Mouse (Mus musculus) frontal cortex, adult (tissue): ENCODE results near the gene Hypk.

Source experiments
- ATAC-seq: cut with Nextera tagmentation; 2 replicates; pipeline ENCODE4 v1.9.2; 2017; ENCODE audit warnings: mild to moderate bottlenecking, moderate library complexity, mixed read lengths; ENCODE audit not compliant: low TSS enrichment

Hypk gene

DNA sequence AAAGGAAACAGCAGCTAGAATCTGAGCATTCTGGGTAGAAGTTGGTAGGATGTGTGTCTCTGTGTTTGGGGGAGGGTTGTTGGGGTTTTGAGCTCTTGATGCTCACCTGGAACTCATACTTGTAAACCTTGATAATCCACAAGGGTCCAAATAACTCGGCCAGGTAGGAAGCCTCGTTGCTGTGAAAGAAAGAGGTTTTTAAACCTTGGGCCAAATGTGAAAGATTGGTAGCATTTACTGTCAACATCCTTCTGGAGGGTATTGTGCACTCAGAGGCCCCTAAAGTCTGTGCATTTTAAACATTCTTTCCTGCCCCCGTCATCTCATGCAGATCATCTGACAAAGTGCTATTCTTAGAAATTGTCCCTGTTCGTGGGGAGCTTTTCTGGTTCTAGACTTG is at the start of gene Hypk:
Gene Hypk (plus strand): TSS at position 301 of the 400 bp plus-strand sequence.
- no peak for ATAC-seq

DNA sequence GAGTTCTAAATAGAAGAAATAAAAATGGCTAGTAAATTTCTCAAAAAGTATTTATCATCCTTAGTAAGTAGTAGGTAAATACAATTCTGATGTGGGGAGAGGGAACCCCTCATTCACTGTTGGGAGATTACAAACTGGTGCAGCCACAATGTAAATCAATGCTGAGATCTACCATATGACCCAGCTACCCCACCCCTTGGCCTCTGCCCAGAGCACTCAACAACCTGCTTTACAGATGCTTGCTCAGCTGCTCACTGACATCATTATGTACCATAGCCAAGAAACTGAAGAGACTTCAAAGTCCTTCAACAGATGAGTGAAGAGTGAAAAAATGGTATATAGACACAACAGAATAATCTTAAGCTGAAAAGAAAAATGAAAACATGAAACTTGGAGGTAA is 49.8 kb upstream of the Hypk start:
- no peak for ATAC-seq

DNA sequence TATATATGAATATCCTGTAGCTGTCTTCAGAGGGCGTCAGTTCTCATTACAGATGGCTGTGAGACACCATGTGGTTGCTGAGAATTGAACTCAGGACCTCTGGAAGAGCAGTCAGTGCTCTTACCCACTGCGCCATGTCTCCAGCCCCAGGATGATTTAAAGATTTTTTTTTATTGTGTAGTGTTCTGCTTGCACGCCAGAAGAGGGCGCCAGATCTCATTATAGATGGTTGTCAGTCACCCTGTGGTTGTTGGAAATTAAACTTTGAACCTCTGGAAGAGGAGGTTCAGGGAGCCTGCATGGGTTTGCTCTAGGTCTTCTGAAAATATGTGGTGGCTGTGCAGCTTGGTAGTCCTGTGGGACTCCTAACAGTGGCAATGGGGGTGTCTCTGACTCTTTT is 44.9 kb upstream of the Hypk start:
- ATAC-seq, result no peak

DNA sequence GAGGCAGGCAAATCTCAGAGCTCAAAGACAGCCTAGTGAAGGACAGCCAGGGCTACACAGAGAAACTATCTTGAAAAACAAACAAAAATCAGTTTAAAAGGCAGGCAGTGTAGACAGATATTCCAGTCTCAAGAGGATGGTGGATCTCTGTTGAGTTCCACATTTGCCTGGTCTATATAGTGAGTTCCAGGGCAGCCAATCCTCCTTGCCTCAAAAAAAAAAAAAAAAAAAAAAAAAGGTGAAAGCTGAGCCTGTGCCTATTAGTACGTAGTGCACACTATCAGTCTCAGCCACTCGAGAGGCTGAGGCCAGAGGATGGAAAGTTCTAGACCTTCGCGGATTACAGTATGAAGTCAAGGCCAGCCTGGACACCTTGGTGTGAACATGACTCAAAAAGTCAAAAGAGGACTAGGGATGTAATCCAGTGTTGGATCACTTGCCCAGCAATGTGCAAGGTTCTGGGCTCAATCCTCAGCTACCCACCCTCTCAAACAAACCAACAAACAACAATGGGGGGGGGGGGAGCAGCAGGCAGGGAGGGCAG is 40.2 kb upstream of the Hypk start:
- ATAC-seq, result no peak

DNA sequence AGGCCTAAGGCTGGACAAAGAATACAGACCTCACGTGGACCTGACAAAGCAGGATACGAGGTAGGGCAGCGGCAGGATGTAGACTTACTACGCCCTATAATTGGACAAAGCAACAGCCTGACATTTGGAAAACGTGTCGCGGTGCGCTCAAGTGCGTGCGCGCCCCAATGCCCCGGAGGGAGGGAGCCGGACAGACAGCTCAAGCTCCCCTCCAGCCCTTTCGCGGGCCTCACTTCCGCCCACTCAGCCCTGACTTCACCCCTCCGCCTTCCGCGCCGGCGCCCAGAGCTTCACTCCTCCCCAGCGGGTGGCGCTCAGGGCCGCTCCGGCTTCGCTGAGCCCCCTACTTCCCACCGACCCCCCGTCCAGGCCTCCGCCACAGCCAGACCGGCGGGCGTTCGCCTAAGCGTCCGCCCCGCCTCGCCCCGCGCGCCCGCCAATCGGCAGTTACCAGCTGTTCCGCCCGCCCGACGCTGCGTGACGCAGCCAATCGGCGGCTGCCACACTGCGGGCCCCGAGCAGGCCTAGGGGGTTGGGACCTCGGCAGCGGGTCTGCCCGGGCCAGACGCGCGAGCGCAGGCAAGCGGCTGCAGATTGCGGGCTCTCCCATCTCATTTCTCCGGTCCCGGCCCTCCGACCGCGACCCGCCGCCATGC is 39.6 kb upstream of the Hypk start, which contains the start of the genes Pdia3 and Catsper2:
Gene Pdia3 (plus strand): TSS at position 389 of the 656 bp plus-strand sequence.
Gene Catsper2 (minus strand): TSS at position 406 of the 656 bp plus-strand sequence.
- peak; percentile 94 for ATAC-seq

DNA sequence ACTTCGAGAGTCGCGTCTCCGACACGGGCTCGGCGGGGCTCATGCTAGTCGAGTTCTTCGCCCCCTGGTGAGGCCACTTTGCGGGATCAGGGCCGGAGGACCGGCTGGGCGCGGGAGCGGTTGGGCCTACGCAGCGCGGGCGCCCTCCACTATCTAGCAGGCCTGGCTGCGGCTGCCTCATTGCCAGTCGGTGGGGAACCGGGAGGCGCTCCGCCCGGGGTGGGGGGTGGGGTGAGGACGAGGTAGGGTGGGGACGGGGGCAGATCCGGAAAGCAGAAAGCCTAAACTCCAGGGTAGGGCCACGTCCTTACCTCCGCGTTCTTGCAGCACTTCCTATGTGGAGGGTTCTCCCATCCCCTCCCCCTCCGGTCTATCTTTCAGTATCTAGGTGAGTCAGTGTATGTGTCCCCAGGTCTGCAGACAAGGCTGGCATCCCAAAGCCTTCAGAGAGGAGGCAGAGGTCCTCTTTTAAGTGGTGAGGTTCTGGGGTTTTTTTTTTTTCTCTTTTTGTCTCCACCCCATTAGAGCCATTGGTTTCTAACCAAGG is 38.9 kb upstream of the Hypk start:
- ATAC-seq, result peak; percentile 36

DNA sequence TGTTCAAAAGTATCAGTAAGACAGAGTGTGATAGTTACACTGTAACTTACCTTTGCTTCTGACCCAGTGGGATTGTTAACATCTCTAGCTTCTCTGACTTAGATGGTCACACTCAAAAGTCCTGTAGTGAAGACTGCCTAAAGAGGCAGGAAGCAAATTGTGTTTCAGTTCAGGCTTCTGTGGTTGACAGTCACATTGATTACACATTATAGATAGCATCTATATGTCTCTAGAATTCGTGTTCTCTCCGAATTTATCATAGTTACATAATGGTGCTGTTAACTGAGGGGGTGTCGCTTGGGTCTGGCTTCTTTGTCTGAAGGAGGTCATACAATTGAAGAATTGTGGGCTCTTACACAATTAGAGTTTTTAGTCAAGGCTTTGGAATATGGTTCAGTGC is 38.0 kb upstream of the Hypk start:
- ATAC-seq, result no peak

DNA sequence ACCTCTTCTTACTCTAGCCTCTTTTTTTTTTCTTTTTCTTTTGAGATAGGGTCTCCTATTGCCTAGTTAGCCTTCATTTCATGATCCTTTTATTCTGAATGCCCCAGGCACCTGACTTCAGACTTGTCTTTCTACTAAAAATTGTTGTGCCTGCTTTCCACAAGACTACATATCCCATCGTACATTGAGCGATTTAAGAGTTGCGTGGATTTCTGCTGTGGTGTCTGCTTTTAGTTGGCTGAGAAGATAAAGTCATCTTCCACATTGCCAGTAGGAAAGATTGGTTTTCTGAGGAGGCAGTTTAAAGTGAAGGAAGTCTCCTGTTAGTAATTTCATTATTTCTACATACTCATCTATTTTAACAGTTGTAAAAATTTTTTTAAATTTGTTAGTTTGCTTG is 37.5 kb upstream of the Hypk start:
- no peak for ATAC-seq

DNA sequence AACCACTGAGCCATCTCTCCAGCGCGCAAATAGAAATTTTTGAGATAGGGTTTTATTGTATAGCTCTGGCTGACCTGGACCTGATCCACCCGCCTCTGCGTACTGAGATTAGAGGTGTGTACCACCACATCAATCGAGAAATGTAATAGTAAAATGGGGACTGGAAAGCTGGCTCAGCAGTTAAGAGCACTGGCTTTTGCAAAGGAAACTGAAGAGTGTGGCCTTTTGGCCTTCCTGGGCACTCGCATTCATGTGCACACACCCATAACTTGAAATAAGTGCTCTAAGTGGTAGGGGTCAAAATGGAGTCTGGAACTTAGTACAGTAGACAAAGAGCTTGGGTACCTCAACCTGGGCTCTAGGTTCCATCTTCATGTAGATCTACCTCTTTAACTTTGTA is 36.7 kb upstream of the Hypk start:
- ATAC-seq, result no peak

DNA sequence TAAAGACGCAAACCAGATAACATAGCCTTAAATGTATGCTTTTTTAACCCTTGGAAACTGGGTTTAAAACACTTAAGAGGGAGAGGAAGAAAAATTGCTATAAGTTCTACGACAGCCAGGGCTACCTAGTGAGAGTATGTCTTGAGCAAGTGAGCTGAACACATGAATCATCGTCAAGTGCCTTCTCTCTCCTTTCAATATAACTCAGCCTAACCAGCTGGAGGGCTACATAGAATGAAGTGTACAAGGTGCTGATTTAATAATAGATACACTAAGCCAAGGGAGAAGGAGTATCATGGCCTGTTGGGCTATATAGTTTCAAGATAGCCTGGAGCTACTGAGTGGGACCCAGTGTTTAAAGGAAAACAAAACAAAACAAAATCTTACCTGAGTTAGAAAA is 34.6 kb upstream of the Hypk start:
- no peak for ATAC-seq

DNA sequence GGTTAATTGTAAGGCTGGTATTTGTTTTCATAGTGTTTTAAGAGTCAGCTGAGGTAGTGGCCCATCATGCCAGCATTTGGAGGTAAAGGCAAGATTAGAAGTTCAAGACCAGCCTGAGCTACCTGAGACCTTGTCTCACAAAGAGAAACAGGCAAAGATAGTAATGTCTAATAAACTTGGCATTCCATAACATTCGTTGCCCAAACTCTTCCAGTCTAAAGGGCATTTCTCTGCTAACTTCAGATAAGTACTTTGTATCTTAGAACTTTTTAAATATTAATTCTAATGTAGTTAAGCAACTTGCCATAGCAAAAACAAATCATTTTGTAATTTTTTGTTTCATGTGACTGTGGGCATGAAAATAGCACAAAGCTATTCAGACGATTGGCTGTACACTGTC is 29.9 kb upstream of the Hypk start:
- ATAC-seq, result no peak

DNA sequence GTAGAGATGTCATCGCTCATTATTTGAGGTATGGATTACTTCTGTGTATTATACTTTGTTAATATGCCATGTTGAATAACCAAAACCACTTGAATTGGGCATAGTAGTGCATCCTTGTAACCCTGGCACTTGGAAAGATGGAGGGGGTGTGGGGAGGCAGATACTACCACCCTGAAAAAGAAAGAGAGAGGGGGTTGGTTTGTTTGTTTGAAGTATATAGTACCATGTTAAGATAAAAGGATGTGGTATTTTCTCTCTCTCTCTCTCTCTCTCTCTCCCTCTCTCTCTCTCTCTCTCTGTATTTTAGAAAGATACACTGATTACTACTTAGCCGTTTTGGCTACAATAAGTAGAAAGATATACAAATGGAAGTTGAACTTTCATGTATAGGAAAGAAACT is 27.2 kb upstream of the Hypk start:
- no peak for ATAC-seq

DNA sequence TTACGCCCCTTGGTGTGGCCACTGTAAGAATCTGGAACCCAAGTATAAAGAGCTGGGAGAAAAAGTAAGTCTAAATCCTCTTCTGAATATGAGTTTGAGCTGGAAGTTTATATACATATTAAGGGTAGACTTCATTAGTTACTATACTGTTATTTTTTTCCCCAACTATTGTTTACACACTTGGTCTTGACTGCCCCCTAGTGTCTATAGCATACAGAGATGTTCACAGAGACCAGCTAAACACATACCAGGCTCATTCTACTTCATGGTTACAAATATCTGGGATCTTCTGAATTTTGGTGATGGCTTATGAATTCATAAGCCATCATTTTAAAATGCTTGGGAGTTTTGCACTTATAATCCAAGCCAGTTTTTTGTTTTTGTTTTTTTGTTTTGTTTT is 18.2 kb upstream of the Hypk start:
- no peak for ATAC-seq

DNA sequence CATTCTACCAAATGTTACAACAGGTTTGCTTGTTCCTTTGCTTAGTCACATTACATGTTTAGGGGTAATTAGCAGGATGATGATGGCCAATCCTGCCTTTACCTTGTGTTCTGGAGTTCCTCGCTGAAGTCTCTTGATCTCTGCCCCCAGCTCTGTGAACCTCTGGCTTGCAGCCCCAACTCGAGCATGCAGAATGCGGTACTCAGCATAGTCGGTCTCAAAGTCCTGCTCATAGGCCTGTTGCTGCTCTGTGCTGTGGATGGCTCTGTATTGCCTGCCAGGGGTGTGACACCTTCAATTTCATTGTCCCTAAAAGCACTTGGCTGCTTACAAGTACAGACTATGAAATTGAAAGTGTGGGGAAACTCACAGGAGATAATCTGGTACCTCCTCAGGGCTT is 13.3 kb upstream of the Hypk start:
- no peak for ATAC-seq

DNA sequence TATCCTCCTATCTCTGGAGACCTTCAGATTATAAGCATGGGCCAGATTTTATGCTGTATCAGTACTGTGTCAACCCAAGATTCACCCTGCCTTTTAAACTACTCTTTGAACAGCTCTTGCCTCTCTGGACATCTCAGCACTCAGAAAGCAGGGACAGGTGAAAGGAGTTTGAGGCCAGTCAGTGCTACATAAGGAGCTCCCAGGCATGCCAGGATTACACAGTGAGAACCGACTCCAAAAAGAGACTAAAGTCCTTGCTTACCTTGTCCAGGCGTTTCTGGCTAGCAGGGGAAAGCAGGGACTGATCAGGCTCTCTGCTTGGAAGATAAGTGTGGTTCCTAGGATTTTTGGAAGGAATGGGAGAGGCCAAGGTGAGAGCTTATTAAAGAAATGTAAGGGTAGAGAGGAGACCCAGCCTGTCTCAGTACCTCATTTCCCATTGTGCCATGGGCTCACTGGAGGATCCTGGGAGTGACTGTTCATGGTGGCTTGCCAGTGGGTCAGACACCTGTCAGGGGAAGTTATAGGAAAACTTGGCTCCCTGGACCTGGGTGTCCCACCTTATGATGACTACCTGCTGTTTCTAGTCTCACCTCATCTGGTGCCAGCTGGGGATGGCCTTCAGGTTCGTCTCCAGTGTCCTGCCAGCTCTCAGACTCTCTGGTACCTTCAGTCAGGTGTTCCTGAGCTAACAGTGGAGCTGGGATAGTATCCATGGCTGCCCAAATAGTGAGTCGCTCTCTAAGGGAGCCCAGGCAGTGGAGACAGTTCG is 12.1 kb upstream of the Hypk start:
- no peak for ATAC-seq

DNA sequence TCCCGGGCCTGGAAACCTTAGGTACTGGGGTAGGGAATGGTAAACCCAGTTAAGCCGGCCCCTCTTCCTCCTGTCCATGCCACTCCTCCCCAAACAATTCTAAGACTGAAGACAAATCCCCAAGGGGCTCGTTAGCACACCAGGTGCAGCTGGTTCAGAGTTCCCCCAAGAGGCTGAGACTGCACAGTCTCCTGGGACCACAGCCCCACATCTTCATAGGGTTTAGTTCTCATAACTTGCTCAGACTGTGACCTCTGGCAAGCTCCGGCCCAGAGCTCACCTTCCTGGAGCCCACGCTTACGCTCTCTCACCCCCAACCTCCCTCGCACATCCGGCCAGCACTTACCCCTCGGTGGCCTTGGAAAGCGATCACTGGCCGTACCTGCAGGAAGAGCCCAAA is 11.3 kb upstream of the Hypk start:
- ATAC-seq, result no peak

DNA sequence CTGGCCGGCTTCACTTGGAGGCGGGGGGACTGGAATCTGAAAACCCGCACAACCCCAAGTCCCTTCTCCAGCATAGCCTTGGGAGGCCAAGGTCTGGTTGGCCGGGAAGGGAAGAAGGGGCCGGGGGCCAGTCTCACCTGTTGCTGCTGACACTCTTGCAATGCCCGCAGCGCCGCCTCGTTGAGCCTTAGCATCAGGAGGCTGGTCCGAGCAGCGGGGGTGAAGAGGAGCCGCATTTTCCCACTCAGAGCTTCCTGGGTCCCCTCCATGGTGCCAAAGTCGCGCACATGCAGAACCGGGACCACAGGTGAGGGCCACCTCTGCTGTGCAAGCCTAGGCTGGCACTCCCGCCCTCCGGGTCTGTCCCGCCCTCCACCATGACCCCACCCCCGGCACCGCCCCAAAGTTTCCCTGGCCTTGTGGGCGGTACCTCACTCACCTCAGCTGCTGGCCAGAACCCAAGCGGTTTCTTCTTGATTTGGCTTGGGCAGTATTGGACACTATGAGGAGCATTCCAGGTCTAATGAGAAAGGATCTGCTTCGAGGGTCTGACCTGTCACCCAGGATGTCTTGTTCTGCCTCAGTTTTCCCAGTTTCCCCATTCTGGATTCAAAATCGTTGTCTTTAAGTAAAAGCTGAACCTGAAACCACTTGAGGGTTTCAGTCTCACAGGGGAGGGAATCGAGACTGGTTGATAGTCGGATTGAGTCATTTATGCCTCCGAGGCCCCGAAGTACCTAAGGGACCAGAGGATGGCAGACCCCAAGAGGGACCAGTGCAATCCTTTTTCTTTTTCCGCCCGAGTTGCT is 10.6 kb upstream of the Hypk start:
- 0 out of 2 replicates have a peak, but pooled peaks have one; percentile 13 for ATAC-seq

DNA sequence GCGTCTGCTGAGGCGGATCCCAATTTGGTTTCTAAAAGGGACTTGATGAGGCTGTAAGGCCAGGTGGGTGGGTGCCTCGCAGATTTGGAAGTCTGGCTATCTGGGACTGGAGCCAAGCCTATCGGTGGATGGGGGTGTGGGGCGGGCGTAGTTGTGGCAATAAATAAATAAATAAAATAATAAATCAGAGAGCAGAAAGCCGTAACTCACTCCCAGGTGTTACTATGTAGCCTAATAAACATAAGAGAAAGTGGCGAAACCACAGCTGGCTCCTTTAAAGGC is 10.1 kb upstream of the Hypk start:
- ATAC-seq, result no peak

DNA sequence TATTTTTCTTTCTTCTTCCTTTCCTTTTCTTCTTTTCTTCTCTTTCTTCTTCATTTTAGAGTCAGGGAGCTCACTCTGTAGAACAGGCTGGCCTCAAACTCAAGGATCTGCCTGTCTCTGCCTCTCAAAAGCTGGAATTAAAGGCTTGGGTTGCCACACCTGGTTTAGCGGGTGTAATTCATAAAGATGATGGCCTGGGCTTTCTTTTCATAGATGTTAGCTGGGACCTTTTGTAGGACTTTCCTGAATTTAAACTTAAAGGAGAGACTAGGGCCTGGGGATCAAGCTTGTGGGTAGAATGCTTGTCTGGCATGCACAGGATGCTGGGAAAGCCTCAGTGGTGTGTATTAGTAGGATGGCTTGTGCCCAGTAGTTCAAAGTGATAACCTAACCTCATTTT is 8.9 kb upstream of the Hypk start, which contains the start of gene Ell3:
Gene Ell3 (minus strand): TSS at position 101 of the 400 bp plus-strand sequence.
- no peak for ATAC-seq

DNA sequence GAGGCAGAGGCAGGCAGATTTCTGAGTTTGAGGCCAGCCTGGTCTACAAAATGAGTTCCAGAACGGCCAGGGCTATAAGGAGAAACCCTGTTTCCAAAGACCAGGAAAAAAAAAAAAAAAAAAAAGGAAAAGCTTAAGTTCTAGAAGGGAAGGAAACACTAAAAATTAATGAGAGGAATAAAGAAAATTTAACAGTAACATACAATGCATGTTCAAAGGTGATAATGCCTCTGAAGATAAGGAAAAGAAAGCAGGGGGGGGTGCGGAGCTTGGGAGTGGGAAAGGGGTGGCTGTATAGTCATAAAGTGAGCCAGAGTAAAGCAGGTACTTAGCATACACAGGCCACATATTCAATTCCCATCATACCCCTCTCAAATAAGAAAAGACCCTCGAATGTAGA is 8.0 kb upstream of the Hypk start:
- ATAC-seq, result no peak

DNA sequence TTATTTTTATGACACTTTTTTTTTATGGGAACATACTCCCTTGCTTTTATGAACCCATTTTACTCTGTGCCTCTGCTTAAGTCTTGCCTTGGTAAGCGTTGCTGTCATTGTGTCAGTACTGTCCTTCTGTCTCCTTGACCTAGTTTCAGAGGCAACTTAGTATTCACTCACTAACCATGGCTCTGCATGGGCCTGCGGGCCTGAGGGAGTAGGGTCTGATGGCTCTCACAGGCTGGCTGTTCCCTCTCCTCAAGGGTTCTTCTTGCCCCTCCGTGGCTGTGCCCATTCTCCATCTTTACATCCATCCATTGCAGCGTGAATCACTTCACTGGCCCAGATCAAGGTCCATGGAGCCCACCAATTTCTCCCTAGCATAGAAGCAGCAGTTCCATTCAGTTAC is 6.6 kb upstream of the Hypk start:
- ATAC-seq, result no peak

DNA sequence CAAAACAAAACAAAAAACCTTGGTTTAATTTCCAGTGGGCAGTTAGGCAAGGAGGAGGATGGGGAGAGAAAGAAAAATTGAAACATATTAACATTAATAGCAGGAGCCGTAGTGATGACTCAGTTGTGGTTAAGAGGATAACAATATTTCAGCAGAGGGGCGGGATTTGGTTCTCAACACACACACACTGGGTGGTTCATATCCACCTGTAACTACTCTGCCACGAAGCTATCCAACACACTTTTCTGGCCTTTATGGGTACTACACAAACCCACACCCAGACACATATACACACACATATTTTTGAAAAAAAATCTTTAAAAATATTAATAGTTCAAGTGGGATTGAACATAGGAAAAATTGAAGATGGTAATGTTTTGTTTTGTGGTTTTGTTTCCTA is 6.1 kb upstream of the Hypk start:
- no peak for ATAC-seq
